Mouse (Mus musculus): ENCODE data around the gene Osbpl10.

- TF ChIP-seq GATA1 (IDR thresholded peaks at IDR 0.05; ENCODE audit: low read length) (no peak), TAL1 (IDR thresholded peaks at IDR 0.05; ENCODE audit: low read length) (no peak)
Observed at GRCm38 (mm10) chr9:115273095-115273649, 294.8 kb downstream of the Osbpl10 start.

Data from erythroblast, embryonic 14.5 days (primary cell).